Mouse (Mus musculus): ENCODE results near the gene Copg2.

GRCm38 (mm10) chr6:30883491-30883890, 13.1 kb downstream of the Copg2 start:
- no peak for TF ChIP-seq CTCF (conservative IDR thresholded peaks at IDR 0.05; ENCODE audit: low read length)
- no peak for TF ChIP-seq NANOG (IDR thresholded peaks at IDR 0.05; ENCODE audit: borderline replicate concordance, low read length)

Measured in E14TG2a.4 (cell line).